Mouse (Mus musculus): ENCODE measurements at regions not wholly inside any gene's neighbourhood (a gene's known extent, or its start where the extent isn't known, plus 50 kb on each side); places are given as distances from the start of the nearest gene placed in this dataset.

DNA sequence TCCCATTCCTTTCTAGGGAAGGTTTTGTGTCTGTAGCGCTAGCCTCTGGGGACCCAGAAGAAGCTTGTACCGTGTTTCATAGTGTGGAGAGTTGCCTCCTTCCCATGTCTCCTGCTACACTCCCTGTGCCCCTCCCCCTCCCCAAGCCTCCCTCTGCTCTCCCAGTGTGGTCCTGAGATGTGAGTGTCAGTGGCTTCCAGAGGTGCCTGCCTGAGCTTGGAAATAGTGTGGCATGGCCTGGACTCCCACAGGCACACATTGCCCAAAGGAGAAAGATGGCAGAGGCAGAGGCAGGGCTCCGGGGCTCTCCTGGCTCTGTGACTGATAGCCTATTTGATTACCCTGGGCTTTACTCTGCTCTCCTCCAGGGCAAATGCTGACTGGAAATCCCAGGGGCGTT is 110.0 kb upstream of the Ret start:
- Histone ChIP-seq H3K4me1 (peaks cover 4% of the 10 kb centered on the region; the same call in 1 of the 2 replicates), H3K36me3 (replicated peaks) (no peaks in the 10 kb centered on the region), H3K9ac (no peak overlapping the region), H3K9me3 (no peaks in the 10 kb centered on the region), H3K4me3 (replicated peaks) (no peak overlapping the region), H3K27me3 (0 out of 2 replicates have a peak, but pooled peaks cover 12% of the 10 kb centered on the region), H3K27ac (no peak overlapping the region), H3K4me2 (no peak overlapping the region)
- WGBS: 60% methylated on average over 4 of the region's 4 CpGs
- ATAC-seq (ENCODE audit: low FRiP score): no peak

DNA sequence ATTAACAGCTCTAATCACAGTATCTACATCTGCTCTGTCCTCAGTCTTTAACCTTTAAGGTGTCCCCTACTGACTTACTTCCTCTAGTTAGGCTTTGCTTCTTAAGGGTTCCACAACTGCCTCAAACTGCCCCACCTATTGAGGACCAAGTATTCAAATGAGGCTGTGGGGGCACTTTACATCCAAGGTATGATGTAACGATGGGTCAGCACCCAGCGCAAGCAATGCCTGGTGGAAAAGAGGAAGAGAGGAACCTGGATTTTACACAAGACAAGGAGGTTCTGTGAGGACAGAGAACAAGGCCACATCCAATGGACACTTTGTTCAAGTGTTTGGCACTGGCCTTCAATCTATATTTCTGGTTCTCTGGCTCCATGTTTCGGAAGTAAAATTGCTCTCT is 107.7 kb upstream of the Ret start:
- Histone ChIP-seq H3K4me3 (replicated peaks) (no peak overlapping the region), H3K27me3 (0 out of 2 replicates have a peak, but pooled peaks cover 12% of the 10 kb centered on the region), H3K27ac (no peak overlapping the region), H3K4me2 (no peak overlapping the region), H3K4me1 (peaks cover 21% of the 10 kb centered on the region), H3K9me3 (no peaks in the 10 kb centered on the region), H3K9ac (no peak overlapping the region), H3K36me3 (replicated peaks) (no peaks in the 10 kb centered on the region)
- WGBS: 87% methylated on average over 3 of the region's 3 CpGs
- no peak for ATAC-seq (ENCODE audit: low FRiP score)

DNA sequence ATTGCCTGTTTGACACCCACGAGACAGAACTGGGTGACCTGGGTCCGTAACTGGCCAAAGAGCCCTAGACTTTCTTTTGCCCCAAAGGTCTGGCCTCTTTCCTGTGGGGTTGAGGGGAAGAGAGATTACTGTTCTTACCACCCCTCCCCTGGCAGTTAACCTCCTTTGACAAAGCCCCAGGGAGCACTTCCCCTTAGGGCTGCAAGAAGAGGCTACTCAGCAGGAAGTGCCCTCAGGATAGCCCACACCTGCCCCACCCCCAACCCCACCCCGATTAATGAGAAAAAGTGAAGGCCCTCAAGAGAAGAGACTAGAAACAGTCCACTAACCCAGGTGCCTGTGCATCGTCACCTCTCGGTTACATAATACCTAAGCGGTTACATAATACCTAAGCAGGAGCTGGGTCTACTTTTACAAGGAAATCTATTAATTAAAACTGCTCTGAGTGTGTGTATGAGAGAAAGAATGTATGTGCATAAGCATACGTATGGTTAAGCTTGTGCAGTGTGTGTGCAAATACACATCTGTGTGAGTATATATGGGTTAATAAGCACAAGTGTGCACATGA is 105.3 kb upstream of the Ret start:
- Histone ChIP-seq H3K4me1 (peaks cover 21% of the 10 kb centered on the region), H3K9ac (no peak overlapping the region), H3K36me3 (replicated peaks) (no peaks in the 10 kb centered on the region), H3K4me2 (no peak overlapping the region), H3K4me3 (replicated peaks) (no peak overlapping the region), H3K9me3 (no peaks in the 10 kb centered on the region), H3K27me3 (0 out of 2 replicates have a peak, but pooled peaks cover 12% of the 10 kb centered on the region), H3K27ac (no peak overlapping the region)
- peak; percentile 27 for ATAC-seq (ENCODE audit: low FRiP score)
- 46% methylated on average over 7 of the region's 7 CpGs for WGBS

DNA sequence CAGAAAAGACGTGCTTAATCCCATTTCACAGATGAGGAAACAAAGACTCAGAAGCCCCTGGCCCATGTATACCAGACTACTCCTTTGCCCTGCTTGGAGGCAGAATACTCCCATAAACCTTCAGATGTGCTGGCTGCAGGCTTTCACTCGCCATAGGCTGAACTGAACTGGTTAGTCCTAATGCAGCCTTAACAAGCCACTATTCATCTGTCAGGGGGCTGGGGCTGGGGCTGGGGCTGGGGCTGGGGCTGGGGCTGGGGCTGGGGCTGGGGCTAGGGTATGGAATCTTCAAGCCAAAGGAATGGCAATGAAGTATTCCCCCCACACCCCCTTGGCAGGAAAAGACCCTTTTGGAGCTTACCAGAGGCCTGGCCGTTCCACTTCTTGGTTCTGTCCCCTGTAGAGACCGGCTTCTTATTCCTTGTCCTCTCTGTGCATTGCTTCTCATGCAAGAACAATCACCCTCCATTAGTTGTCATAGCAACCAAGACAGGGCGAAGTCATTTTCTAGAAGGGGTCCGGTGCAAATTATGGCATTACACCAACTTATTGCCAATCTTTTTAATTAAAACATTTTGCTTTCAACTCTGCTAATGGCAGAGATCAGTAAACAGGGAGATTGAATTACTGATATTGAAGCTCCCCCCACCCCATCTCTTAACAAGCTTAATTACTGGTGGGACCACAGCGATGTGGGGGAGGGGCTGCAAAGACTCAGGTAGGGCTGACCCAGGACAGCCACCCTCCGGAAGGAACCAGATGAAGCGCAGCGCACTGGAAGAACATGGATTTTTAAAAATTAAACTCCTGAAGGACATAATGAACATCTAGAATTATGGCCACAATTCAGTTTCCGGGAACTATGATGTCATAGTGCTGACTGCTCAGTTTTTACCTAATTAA is 104.6 kb upstream of the Ret start:
- no peaks in the 10 kb centered on the region for H3K36me3 ChIP-seq (replicated peaks)
- peaks cover 21% of the 10 kb centered on the region for H3K4me1 ChIP-seq
- no peak overlapping the region for H3K27ac ChIP-seq
- 0 out of 2 replicates have a peak overlapping the region, but pooled peaks have one; percentile 15 for H3K4me2 ChIP-seq
- H3K27me3 ChIP-seq: 0 out of 2 replicates have a peak, but pooled peaks cover 6% of the 10 kb centered on the region
- ATAC-seq (ENCODE audit: low FRiP score): peak; percentile 68; the same call in 1 of the 2 replicates
- no peak overlapping the region for H3K9ac ChIP-seq
- WGBS: 27% methylated on average over 11 of the region's 11 CpGs
- no peaks in the 10 kb centered on the region for H3K9me3 ChIP-seq
- H3K4me3 ChIP-seq (replicated peaks): no peak overlapping the region

DNA sequence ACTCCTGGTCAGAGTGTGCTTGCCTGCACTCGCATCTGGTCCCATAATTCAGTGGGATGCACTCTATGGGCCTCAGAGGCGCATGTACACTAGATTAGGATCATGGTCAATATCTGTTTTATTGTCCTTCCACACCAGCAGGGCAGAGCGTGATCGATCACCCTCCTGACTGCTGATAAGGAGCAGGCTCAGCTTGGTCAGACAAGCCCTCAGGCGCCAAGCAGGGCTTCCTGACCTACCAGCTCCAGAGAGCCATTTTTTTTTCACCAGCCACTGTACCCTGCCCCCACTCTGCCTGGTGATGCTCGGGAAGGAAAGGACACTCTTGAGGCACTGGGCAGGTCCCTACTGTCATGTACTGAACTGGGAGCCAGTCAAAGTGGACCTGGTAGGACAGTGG is 103.3 kb upstream of the Ret start:
- 82% methylated on average over 6 of the region's 6 CpGs for WGBS
- no peak overlapping the region for H3K27ac ChIP-seq
- no peaks in the 10 kb centered on the region for H3K36me3 ChIP-seq (replicated peaks)
- H3K4me3 ChIP-seq (replicated peaks): no peak overlapping the region
- H3K27me3 ChIP-seq: 0 out of 2 replicates have a peak, but pooled peaks cover 6% of the 10 kb centered on the region
- H3K9me3 ChIP-seq: no peaks in the 10 kb centered on the region
- ATAC-seq (ENCODE audit: low FRiP score): no peak
- H3K9ac ChIP-seq: no peak overlapping the region
- peaks cover 21% of the 10 kb centered on the region for H3K4me1 ChIP-seq
- no peak overlapping the region for H3K4me2 ChIP-seq

DNA sequence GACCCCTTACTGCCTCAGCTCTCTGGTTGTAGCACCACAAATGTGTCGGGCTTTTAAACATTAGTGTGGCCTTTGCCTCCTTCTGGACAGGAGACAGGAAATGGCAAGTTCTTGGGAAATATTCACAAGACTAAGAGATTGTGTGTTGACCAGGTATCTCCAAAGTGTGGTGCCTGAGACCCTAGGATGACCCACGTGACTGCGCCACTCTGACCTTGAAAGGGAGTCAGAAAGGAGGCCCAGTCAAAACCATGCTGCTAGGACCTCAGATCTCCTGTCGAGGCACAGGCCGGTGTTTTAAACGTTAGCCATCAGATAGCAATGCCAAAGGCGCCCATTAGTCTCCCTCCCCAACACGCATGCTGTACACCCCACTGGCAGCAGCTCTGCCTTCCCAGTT is 100.1 kb upstream of the Ret start:
- no peak overlapping the region for H3K27ac ChIP-seq
- H3K27me3 ChIP-seq: no peaks in the 10 kb centered on the region
- H3K9me3 ChIP-seq: no peaks in the 10 kb centered on the region
- H3K4me2 ChIP-seq: no peak overlapping the region
- ATAC-seq (ENCODE audit: low FRiP score): no peak
- WGBS: 93% methylated on average over 8 of the region's 8 CpGs
- H3K4me1 ChIP-seq: peaks cover 18% of the 10 kb centered on the region
- H3K36me3 ChIP-seq (replicated peaks): no peaks in the 10 kb centered on the region
- H3K9ac ChIP-seq: no peak overlapping the region
- no peak overlapping the region for H3K4me3 ChIP-seq (replicated peaks)

DNA sequence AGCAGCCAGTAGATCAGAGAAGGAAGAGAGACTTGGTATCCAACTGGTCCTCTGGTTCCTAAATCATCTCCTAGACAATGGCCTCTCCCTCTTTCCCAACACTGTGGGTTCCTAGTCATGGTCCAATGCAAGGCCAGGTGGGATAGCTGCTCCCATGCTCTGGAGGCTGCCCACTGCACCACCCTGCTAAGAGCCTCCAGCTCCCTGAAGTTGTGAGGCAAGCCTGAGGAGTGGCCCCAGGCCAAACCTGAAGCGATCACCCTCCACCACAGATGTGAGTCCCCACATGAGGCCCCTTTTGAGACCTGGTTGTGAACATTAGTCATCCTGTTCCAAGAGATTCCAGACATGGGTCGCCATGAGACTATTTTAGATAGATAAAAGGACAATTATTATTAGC is 96.5 kb upstream of the Ret start:
- no peaks in the 10 kb centered on the region for H3K27me3 ChIP-seq

DNA sequence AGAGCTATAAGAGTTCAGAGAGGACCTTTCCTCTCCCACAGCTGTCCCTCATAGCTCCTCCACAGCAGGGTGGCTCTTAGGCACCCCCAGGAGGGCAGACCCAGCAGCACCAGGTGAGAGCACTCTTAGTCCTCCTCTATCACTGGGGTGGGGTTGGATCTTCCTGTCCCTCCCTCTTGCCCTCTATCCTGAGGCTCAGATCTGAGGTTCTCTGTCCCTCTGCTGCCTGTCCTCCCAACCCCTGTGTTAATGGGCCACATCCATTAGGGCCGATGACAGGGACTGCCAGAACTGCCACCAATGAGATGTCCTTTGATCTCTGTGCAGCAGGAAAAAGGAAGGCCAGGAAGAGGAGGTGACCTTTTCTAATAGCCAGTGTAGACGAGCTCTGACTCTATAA is 95.4 kb upstream of the Ret start:
- no peak overlapping the region for H3K9ac ChIP-seq
- no peaks in the 10 kb centered on the region for H3K36me3 ChIP-seq (replicated peaks)
- no peak overlapping the region for H3K4me3 ChIP-seq (replicated peaks)
- ATAC-seq (ENCODE audit: low FRiP score): no peak
- H3K27me3 ChIP-seq: no peaks in the 10 kb centered on the region
- no peaks in the 10 kb centered on the region for H3K4me1 ChIP-seq
- WGBS: 74% methylated on average over 2 of the region's 2 CpGs
- no peaks in the 10 kb centered on the region for H3K9me3 ChIP-seq
- no peak overlapping the region for H3K4me2 ChIP-seq
- H3K27ac ChIP-seq: no peak overlapping the region

More for the DNA sequence above, 96.5 kb upstream of the Ret start:
- WGBS: 81% methylated on average over 2 of the region's 2 CpGs
- Histone ChIP-seq H3K4me2 (no peak overlapping the region), H3K36me3 (replicated peaks) (no peaks in the 10 kb centered on the region), H3K4me3 (replicated peaks) (no peak overlapping the region), H3K4me1 (no peaks in the 10 kb centered on the region), H3K9ac (no peak overlapping the region), H3K27ac (no peak overlapping the region), H3K9me3 (no peaks in the 10 kb centered on the region)
- ATAC-seq (ENCODE audit: low FRiP score): no peak

DNA sequence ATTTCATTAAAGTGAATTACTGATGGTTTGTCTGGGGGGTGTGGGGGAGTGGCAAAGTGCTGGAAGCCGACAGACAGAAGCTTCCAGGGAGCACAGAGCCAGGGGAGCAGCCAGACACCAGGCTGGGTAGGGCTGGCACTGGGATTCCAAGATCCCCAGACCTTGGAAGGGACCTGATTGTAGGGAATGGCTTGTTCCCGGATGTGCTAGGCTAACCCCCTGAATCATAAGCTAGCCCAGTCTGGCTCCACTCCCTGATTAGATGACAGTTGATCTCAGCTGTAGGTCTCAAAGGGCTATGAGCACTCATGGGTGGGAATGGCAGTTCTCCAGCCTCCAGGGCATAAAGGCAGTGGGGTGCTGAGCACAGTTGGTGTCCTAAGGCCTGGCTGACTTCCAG is 94.8 kb upstream of the Ret start:
- Histone ChIP-seq H3K9ac (no peak overlapping the region), H3K4me3 (replicated peaks) (no peak overlapping the region), H3K27ac (no peak overlapping the region), H3K4me1 (no peaks in the 10 kb centered on the region), H3K36me3 (replicated peaks) (no peaks in the 10 kb centered on the region), H3K9me3 (no peaks in the 10 kb centered on the region), H3K27me3 (no peaks in the 10 kb centered on the region), H3K4me2 (no peak overlapping the region)
- no peak for ATAC-seq (ENCODE audit: low FRiP score)
- WGBS: 88% methylated on average over 2 of the region's 2 CpGs

DNA sequence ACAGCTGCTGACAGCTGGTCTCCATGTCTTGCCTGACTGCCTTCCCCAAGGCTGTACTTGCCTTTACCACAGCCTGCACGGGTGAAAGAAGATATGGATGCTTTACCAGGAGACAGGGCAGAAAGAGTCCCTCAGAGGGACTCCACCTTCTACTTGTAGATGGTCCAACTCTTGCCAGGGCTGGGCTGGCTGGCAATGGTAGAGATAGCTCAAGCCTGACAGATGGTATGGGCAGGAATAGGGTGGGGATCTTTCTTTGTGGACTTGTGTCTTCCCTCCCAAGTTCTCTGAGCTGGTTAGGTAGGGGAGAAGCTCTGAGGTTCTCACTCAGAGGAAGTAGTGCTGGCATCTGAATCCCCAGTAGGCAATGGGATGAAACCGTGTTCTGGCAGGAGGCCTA is 93.9 kb upstream of the Ret start:
- H3K4me3 ChIP-seq (replicated peaks): no peak overlapping the region
- WGBS: 90% methylated on average over 2 of the region's 2 CpGs
- no peaks in the 10 kb centered on the region for H3K9me3 ChIP-seq
- no peak overlapping the region for H3K27ac ChIP-seq
- H3K4me2 ChIP-seq: no peak overlapping the region
- H3K4me1 ChIP-seq: no peaks in the 10 kb centered on the region
- ATAC-seq (ENCODE audit: low FRiP score): no peak
- H3K27me3 ChIP-seq: no peaks in the 10 kb centered on the region
- H3K9ac ChIP-seq: no peak overlapping the region
- H3K36me3 ChIP-seq (replicated peaks): no peaks in the 10 kb centered on the region

DNA sequence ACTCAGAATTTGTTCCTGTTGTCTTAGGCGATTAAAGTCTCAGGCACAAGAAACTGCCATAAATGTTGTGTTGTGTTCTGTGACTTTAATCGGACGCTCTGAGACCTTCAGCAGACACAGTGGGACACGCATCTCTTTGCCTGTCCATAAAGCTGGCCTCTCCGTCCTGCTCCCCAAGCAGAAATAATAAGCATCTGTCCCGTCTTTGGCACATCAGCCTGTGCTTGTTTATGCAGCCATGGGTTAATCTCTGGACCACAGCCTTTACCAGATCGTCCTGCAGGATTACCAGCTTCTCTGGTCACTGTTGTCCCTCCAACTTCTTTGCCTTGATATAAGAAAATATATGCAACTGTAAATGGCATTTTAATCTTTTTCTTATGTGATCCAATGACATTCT is 87.7 kb upstream of the Ret start:
- Histone ChIP-seq H3K27ac (no peak overlapping the region), H3K4me2 (no peak overlapping the region), H3K36me3 (replicated peaks) (no peaks in the 10 kb centered on the region), H3K4me1 (no peaks in the 10 kb centered on the region), H3K4me3 (replicated peaks) (no peak overlapping the region), H3K9ac (no peak overlapping the region), H3K27me3 (no peaks in the 10 kb centered on the region), H3K9me3 (no peaks in the 10 kb centered on the region)
- WGBS: 80% methylated on average over 7 of the region's 7 CpGs
- ATAC-seq (ENCODE audit: low FRiP score): no peak

DNA sequence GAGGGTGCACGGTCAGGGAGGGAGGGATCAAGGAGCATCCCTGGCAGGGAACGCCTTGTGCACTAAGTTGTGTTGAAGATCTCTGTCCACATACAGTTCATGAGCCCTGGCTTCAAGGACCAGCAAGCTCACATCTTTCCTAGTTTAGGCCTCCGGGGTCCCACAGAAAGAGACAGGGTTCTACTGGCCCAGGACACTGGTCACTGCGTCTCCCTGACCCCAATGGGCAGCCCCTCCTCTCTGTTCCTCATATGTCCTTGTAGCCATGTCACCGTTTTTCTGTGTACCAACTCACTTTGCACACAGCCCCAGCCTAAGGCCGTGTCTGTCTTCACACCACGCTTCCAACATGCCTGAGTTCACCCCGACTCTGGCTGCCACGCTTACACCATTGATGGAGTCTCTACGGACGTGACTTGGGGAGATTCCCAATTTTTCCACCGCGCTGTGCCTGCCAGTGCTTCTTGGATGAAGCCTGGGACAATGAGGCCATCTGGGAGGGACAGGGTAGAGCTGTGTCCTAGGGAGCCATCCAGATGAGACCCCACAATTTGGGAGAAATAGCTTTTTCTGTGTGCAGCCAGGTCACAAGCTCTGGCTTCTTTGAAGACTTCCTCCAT is 86.5 kb upstream of the Ret start:
- Histone ChIP-seq H3K36me3 (replicated peaks) (no peaks in the 10 kb centered on the region), H3K9ac (no peak overlapping the region), H3K4me1 (no peaks in the 10 kb centered on the region), H3K9me3 (no peaks in the 10 kb centered on the region), H3K27ac (no peak overlapping the region), H3K27me3 (no peaks in the 10 kb centered on the region), H3K4me2 (no peak overlapping the region), H3K4me3 (replicated peaks) (no peak overlapping the region)
- 90% methylated on average over 13 of the region's 13 CpGs for WGBS
- no peak for ATAC-seq (ENCODE audit: low FRiP score)

All from forebrain, embryonic 12.5 days (tissue).